Mouse (Mus musculus) ES-E14 (cell line): Measurements from ENCODE around the gene Col4a1. TPM values are rescaled to one million over a fixed set of nuclear protein-coding genes. Genes with fewer than 3 reads are reported as not detected.

Source experiments
- DNase-seq: peaks from one replicate; pipeline ENCODE4 v3.0.0-alpha.2; 2013; ENCODE audit warnings: low read depth, low spot score
- H3K27ac ChIP-seq: 2 replicates; pipeline ENCODE4 v1.5.1; 2012; ENCODE audit warnings: low read depth, mild to moderate bottlenecking, low read length, moderate library complexity, mixed read lengths; ENCODE audit not compliant: poor library complexity, insufficient read depth, severe bottlenecking
- H3K36me3 ChIP-seq: 2 replicates; pipeline ENCODE4 v1.6.1; 2012; ENCODE audit warnings: mild to moderate bottlenecking, low read length, moderate library complexity, mixed read lengths; ENCODE audit not compliant: control insufficient read depth, poor library complexity, insufficient read depth, severe bottlenecking
- H3K4me1 ChIP-seq, 2 experiments: fragments of 150-350 bp in 1 of 2; sonication (generic) in 1 of 2; 2 replicates each; pipeline ENCODE4 v1.6.1; 2012; ENCODE audit warnings: low read length in 2 of 2, mild to moderate bottlenecking in 1 of 2, mixed read lengths in 1 of 2; ENCODE audit not compliant: control insufficient read depth in 2 of 2, insufficient read depth in 2 of 2, poor library complexity in 1 of 2
- H3K4me3 ChIP-seq, 2 experiments: fragments of 150-350 bp in 1 of 2; sonication (generic) in 1 of 2; 2 replicates each; pipeline ENCODE4 v1.5.1; 2012; ENCODE audit warnings: low read length in 2 of 2, low read depth in 1 of 2, mild to moderate bottlenecking in 1 of 2, mixed read lengths in 1 of 2; ENCODE audit not compliant: insufficient read depth in 1 of 2, poor library complexity in 1 of 2, severe bottlenecking in 1 of 2
- H3K9ac ChIP-seq: 2 replicates; pipeline ENCODE4 v1.6.1; 2012; ENCODE audit warnings: low read depth, mild to moderate bottlenecking, low read length, mixed read lengths; ENCODE audit not compliant: poor library complexity, insufficient read depth, severe bottlenecking
- H3K9me3 ChIP-seq: fragments of 150-350 bp; sonication (generic); 2 replicates; pipeline ENCODE4 v1.6.1; 2012; ENCODE audit warnings: low read depth, mild to moderate bottlenecking, low read length; ENCODE audit not compliant: control insufficient read depth, insufficient read depth
- CHD2 ChIP-seq: IDR thresholded peaks from 2 replicates; pipeline ENCODE4 v1.6.1; 2014; ENCODE audit warnings: mild to moderate bottlenecking, low read depth, low read length, inconsistent platforms
- HCFC1 ChIP-seq: IDR thresholded peaks from 2 replicates; pipeline ENCODE4 v1.6.1; 2012; ENCODE audit warnings: low read length, inconsistent platforms, borderline replicate concordance; ENCODE audit not compliant: insufficient read depth
- MAFK ChIP-seq: IDR thresholded peaks from 2 replicates; pipeline ENCODE4 v1.6.1; 2014; ENCODE audit warnings: mild to moderate bottlenecking, low read depth, low read length, inconsistent platforms; ENCODE audit not compliant: insufficient read depth
- ZC3H11A ChIP-seq: IDR thresholded peaks from 2 replicates; pipeline ENCODE4 v1.6.1; 2012; ENCODE audit warnings: low read depth, mild to moderate bottlenecking, inconsistent platforms, low read length, borderline replicate concordance
- ZNF384 ChIP-seq: IDR thresholded peaks from 2 replicates; pipeline ENCODE4 v1.6.1; 2012; ENCODE audit warnings: low read depth, low read length, inconsistent platforms
- in situ Hi-C, 2 experiments: fragments of 600-800 bp; cut with MboI; formaldehyde crosslinking; loops; one replicate each; pipeline ENCODE4 v1.15.1; 2025; ENCODE audit warnings: low sequenced_read_pairs in 2 of 2, inconsistent platforms in 1 of 2; ENCODE audit not compliant: unreplicated experiment in 2 of 2
- total RNA-seq: library from RNA; depleted of rRNA; stranded (reverse); fragments of 300-350 nt; gene quantifications from 2 replicates; pipeline ENCODE4 v1.2.3, GENCODE M21; 2012

Gene Col4a1
- total RNA-seq, 1 experiment, result 198 TPM

GRCm38 (mm10) chr8:11252235-11252774 is 60.3 kb downstream of the Col4a1 start:
- no peak overlapping the region for H3K4me3 ChIP-seq
- TF ChIP-seq ZNF384 (no peak), MAFK (no peak), ZC3H11A (no peak), CHD2 (no peak), HCFC1 (no peak)

GRCm38 (mm10) chr8:11250149-11250548 is 62.5 kb downstream of the Col4a1 start:
- Histone ChIP-seq H3K4me1 (no peaks in the 10 kb centered on the region), H3K9ac (no peak overlapping the region), H3K9me3 (no peaks in the 10 kb centered on the region), H3K27ac (no peak overlapping the region), H3K4me3 (no peak overlapping the region), H3K36me3 (no peaks in the 10 kb centered on the region)
- TF ChIP-seq HCFC1 (no peak), ZC3H11A (no peak), MAFK (no peak), ZNF384 (no peak), CHD2 (no peak)
- in situ Hi-C loops, result loop anchor here (10.0 kb wide), 1 partner anchor 145 kb away; no protein-coding TSS in a partner anchor
- DNase-seq, result no peak

More at GRCm38 (mm10) chr8:11252235-11252774, 60.3 kb downstream of the Col4a1 start:
- no peak overlapping the region for H3K27ac ChIP-seq
- in situ Hi-C loops, result loop anchor here (10.0 kb wide), 1 partner anchor 142 kb away; no protein-coding TSS in a partner anchor
- no peak for DNase-seq
- H3K36me3 ChIP-seq, result no peaks in the 10 kb centered on the region
- no peaks in the 10 kb centered on the region for H3K4me1 ChIP-seq
- H3K9ac ChIP-seq, result no peak overlapping the region
- no peaks in the 10 kb centered on the region for H3K9me3 ChIP-seq

- no peaks in the 10 kb centered on the region for H3K36me3 ChIP-seq
- H3K4me3 ChIP-seq, result no peak overlapping the region
- H3K4me1 ChIP-seq, result no peaks in the 10 kb centered on the region
- no peak overlapping the region for H3K27ac ChIP-seq
- TF ChIP-seq ZC3H11A (no peak), MAFK (no peak), HCFC1 (no peak), ZNF384 (no peak), CHD2 (no peak)
- no peak for DNase-seq
- no peak overlapping the region for H3K9ac ChIP-seq
- H3K9me3 ChIP-seq, result no peaks in the 10 kb centered on the region
- in situ Hi-C loops, result loop anchor here (10.0 kb wide), 1 partner anchor 145 kb away; no protein-coding TSS in a partner anchor
These were observed 63.0 kb downstream of the Col4a1 start for GRCm38 (mm10) chr8:11249541-11250058.

GRCm38 (mm10) chr8:11248712-11249111 is 63.9 kb downstream of the Col4a1 start:
- TF ChIP-seq ZC3H11A (no peak), ZNF384 (no peak), MAFK (no peak), CHD2 (no peak), HCFC1 (no peak)
- no peaks in the 10 kb centered on the region for H3K36me3 ChIP-seq
- H3K27ac ChIP-seq, result no peak overlapping the region
- in situ Hi-C loops, result no loop called here
- DNase-seq, result no peak
- H3K4me3 ChIP-seq, result no peak overlapping the region
- H3K9ac ChIP-seq, result no peak overlapping the region
- no peaks in the 10 kb centered on the region for H3K4me1 ChIP-seq
- H3K9me3 ChIP-seq, result no peaks in the 10 kb centered on the region
